Mouse (Mus musculus) lung, postnatal 10 days (tissue): Measurements from ENCODE around the gene Ybx2.

Source experiments
- DNase-seq: peaks from one replicate; pipeline ENCODE4 v3.0.0; 2021

Ybx2 gene

GRCm38 (mm10) chr11:69965271-69966005 is 29.8 kb downstream of the Ybx2 start:
- DNase-seq = peak; percentile 84

DNA sequence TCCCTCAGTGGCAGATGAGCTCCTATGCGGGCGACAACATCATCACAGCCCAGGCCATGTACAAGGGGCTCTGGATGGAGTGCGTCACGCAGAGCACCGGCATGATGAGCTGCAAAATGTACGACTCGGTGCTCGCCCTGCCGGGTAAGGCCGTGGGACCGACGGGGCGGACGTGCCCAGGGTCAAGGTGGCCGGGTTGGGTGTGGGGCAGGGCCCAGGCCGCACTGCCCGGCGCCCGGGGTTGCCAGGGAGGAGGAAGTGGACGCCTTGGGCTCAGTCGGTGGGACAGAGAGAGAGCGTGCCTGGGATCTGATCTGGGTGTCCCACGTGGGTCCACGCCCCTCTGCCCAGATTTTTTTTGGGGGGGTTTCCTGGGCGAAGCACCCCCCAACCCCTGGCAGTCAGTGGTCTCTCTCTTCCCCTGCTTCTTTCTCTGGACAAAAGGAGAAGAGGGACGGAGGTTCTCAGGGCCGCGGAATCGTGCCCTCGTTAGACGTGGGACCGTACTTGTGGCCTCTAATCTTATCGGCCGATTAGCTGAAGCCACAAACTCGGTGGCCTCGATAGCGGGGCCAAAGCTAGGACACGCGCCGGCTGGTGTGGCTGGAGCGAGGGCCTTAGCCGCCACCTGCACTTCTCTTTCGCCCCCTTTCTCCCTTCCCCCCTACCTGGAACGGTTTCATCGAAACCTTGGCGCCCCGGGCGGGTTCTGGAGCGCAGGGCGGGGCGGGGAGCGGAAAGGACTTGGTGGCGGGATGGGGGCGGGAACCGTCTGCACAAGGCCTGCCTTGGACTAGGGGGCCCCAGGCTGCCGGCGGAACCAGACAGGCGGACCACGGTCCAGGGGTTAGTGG is 30.6 kb downstream of the Ybx2 start:
- DNase-seq = peak; percentile 68

GRCm38 (mm10) chr11:69966860-69967517 is 31.4 kb downstream of the Ybx2 start:
- no peak for DNase-seq

GRCm38 (mm10) chr11:69968793-69969192 is 33.2 kb downstream of the Ybx2 start:
- DNase-seq = no peak

GRCm38 (mm10) chr11:69970222-69970621 is 34.6 kb downstream of the Ybx2 start:
- no peak for DNase-seq

- no peak for DNase-seq
Observed at GRCm38 (mm10) chr11:69970775-69971174, 35.2 kb downstream of the Ybx2 start.

GRCm38 (mm10) chr11:69974907-69975306 is 39.3 kb downstream of the Ybx2 start:
- no peak for DNase-seq

DNA sequence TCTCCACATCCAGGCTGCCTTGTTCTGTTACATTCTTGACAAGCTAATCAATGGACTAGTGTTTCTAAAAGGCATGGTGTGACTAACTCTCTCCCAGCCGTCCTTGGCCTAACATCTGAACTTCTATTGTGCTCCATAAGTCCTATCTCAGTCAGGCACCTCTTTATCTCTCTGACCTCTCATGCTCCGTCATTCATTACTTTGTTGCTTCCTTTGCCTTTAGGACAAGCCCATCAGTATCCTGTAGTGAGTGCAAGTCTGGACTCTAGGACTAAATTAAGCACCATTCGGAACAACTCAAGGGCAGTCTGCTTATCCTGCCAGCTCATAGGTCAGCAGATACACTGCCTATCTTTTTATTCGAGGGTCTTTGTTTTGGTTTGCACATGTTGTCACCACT is 40.7 kb downstream of the Ybx2 start:
- DNase-seq = no peak

DNA sequence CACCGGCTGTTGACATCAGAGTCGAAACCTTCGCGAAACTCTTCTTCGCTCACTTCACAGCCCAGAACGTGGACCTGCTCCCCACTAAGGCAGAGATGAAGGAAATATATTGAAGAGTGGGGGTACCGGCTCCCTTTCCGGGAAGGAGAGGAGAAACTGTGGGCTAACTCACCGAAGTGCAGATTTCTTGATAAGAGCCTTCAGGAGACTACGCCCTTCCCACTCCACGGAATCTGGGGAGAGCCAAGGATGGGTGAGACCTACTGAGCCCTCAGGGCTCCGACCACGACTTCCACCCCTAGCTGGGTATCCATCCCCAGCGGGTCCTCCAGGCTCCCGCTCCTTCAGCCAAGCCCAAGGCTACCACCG is 44.2 kb downstream of the Ybx2 start:
- no peak for DNase-seq

DNA sequence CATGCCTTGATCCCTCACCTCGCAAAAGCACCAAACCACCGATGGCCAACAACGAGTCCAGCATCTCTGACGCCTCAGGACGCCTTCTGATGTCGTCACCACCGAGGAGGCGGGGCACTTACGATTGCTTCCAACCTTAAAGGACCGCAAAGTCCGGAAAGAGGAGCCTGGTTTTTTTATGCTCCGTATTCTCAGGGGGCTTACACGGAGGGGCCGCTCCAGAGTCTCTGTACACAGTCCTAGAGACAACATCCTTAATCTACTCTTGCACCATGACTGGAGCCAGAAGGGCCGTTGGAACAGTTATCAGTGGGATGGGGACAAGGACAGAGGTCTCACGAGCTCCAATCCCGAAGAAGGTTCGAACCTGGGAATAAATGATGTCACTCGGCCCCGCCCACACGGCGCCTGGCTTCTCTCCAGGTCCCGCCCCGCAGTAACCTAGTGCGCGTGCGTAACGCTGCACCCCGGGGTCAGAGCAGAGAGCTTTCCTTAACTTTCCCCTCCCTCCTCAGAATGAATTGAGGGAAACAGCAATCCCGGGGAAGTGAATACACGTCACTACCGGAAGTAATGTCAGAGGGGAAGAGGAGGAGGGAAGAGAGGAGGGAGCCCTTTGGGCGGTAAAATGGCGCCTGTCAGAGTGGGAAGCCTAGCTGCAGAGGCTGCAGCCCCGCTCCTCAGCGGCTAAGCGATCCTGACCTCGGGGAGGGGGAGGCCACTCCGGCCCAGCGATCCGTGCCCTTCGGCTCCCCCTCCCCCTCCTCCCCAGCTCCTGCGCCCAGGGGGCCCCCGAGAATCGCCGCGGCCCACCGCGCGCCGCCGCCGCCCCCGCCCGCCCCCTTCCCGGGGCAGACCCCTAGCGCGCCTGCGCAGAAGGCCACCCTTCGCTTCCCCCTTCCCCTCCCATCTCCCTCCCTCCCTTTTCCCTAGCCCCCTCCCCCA is 44.9 kb downstream of the Ybx2 start:
- DNase-seq = peak; percentile 98

DNA sequence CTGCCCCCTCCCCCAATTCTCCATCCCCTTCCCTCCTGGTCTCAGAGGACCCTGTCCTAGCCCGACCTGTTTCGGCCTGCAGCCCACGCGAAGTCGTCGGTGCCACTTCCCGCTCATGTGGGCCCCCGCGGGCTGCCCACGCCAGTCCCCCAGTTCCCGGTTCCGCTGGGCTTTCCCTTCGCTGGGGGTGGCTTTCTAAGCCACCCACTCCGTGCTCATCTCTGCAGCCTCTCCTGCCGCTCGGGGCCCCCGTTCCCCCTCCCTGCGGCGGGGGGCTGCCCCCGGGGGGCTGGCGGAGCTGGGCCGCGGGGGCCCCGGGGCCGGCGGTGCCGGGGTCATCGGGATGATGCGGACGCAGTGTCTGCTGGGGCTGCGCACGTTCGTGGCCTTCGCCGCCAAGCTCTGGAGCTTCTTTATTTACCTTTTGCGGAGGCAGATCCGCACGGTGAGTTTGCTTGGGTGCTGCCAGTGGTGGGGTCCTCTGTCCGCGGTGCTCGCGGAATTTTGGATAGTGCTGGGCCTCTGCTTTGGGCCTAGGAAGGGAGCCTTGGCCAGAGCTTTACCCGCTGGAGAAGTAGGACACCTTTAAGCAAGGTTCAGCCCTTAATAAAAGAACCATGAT is 45.7 kb downstream of the Ybx2 start, which contains the start of gene Ctdnep1:
Gene Ctdnep1, plus strand, starts transcription at position 16 of the 622 bp plus-strand sequence.
- peak; percentile 29 for DNase-seq

- DNase-seq = no peak
Observed at GRCm38 (mm10) chr11:69982225-69982624, 46.6 kb downstream of the Ybx2 start, which contains the start of gene Elp5. Gene Elp5, minus strand, starts transcription at chr11:69982517.

DNA sequence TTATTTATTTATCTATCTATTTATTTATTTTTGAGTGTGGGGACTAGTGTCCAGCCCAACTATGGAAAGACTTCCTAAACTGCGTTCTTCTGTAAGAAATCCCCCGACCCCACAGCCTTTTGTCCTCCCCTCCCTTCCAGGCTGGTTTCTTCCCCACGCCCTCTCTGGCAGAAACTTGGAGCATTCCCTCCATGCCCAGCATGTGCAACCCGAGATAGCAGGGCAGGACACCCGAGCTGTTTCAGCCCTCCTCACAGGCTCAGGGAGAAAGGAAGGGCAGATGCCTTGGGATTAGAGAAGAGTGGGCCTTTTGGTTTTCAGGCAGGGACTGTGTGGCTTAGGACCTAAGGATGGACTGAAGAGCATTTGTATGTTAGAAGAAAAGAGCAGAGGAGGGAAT is 47.3 kb downstream of the Ybx2 start:
- peak; percentile 23 for DNase-seq

DNA sequence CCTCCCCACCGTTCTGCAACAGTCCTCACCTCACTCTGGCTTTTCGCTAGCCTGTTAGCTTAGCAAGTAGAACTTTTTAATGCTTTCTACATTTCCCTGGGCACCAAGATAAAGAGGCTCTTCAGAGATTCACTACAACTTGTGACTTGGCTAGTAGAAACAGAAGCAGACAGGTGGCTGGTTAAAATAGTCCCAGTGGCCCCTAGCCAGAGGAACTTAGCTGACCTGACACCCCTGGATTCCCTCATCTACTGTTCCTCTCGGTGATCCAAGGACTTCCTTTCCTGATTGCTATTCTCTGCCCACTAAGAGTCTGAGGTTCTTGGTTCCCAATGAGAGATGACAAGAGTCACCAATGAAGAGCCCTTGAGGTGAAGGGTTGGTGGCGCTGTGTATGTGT is 47.8 kb downstream of the Ybx2 start:
- DNase-seq = no peak

GRCm38 (mm10) chr11:69984431-69984830 is 48.8 kb downstream of the Ybx2 start:
- DNase-seq = no peak

DNA sequence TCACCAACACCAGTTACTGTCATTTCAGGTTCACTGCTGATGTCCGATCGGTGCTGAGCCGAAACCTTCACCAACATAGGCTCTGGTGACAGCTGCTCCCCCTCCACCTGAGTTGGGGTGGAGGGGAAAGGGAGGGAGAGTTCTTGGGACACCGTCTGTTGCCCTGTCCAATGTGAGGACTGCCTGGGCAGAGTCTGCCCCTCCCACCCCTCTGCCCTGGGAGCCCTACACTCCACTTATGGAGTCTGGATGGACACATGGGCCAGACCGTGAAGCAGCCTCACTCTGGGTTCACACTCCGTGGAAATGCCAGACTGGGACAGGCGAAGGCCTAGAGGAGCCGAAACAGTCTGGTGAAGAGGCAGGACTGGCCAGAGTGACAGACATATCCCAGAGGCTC is 54.4 kb downstream of the Ybx2 start:
- no peak for DNase-seq
